Mouse (Mus musculus): Measurements from ENCODE around the gene Orm1.

DNA sequence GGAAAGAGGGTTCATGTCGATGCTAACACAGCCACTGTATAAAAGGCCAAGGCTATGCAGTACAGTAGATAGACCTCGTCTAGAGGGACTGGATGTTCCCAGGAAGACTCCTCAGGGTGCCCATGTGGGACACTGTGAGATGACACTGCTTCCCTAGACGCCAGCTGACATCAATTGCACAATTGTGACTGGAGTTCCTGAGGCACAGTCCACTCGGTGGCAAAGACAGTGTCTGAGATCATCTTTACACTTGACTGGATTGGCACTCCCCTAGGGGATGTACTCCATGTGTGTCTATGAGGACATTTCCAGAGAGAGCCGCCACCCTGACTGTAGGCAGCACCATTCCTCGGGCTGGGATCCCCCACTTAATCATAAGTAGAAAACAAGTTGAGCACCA, 4.2 kb downstream of the Orm1 start:
- TF ChIP-seq CTCF (conservative IDR thresholded peaks at IDR 0.05 in 1 of 2, IDR thresholded peaks at IDR 0.05 in 1 of 2; ENCODE audit: low read depth in 2 of 2, low read length in 2 of 2), result no peak
- TF ChIP-seq POLR2A (IDR thresholded peaks at IDR 0.05; ENCODE audit: low read depth, low read length), result no peak

All from CH12.LX (cell line).